Mouse (Mus musculus) hindbrain, embryonic 15.5 days (tissue): ENCODE measurements at regions not wholly inside any gene's neighbourhood (a gene's known extent, or its start where the extent isn't known, plus 50 kb on each side); places are given as distances from the start of the nearest gene placed in this dataset.
"Not testable (repeated sequence)": the region's sequence is repeated elsewhere in the genome, so short reads cannot be mapped to it uniquely, and the experiment has no call there.

Experiments used
- ATAC-seq: fragments of 200-750 bp; cut with Nextera tagmentation; 2 replicates; pipeline ENCODE4 v1.8.0; 2017; ENCODE audit warnings: low read depth, moderate number of reproducible peaks, moderate TSS enrichment; ENCODE audit not compliant: low FRiP score
- H3K27ac ChIP-seq: fragments of 300-500 bp; sonication (generic); replicated peaks from 2 replicates; pipeline ENCODE4 v1.5.1; 2015; ENCODE audit warnings: mild to moderate bottlenecking, inconsistent platforms
- H3K27me3 ChIP-seq: fragments of 300-500 bp; sonication (generic); 2 replicates; pipeline ENCODE4 v1.6.1; 2015; ENCODE audit warnings: control low read depth, inconsistent platforms
- H3K36me3 ChIP-seq: fragments of 300-500 bp; sonication (generic); 2 replicates; pipeline ENCODE4 v1.6.1; 2015; ENCODE audit warnings: control low read depth, inconsistent platforms
- H3K4me1 ChIP-seq: fragments of 300-500 bp; sonication (generic); replicated peaks from 2 replicates; pipeline ENCODE4 v1.6.1; 2015; ENCODE audit warnings: control low read depth, inconsistent platforms
- H3K4me2 ChIP-seq: fragments of 300-500 bp; sonication (generic); 2 replicates; pipeline ENCODE4 v1.6.1; 2015; ENCODE audit warnings: moderate library complexity, mild to moderate bottlenecking, inconsistent platforms
- H3K4me3 ChIP-seq: fragments of 300-500 bp; sonication (generic); 2 replicates; pipeline ENCODE4 v1.5.1; 2015; ENCODE audit warnings: mild to moderate bottlenecking, inconsistent platforms
- H3K9ac ChIP-seq: fragments of 300-500 bp; sonication (generic); 2 replicates; pipeline ENCODE4 v1.6.1; 2015; ENCODE audit warnings: inconsistent platforms
- H3K9me3 ChIP-seq: fragments of 300-500 bp; sonication (generic); 2 replicates; pipeline ENCODE4 v1.6.1; 2016; ENCODE audit warnings: control low read depth, inconsistent platforms
- WGBS: fragments of 180-500 bp; shearing (Covaris S2); methylation state at CpG from one replicate; pipeline ENCODE4 v1.1.7; 2015; 5-methylcytosine and 5-hydroxymethylcytosine counted together

DNA sequence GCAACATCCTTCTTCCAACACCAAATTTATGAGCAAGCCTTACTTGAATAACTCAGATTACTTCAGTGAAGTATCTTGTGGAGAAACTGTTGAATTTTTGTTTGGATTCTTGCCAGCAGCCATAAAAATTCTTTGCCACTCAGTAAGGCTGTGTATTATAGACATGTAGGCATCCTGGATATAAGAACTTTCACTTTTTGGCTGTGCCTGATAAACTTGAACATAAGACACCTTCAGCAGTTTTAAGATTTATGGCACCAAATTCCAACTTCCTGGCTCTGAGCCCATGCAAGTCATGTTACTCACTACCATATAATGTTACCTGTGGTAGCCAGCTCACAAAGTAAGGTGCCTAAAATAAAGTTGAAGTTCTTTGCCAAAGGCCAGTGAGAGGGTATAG lies 159.3 kb downstream of the Wdr11 start:
- Histone ChIP-seq H3K9me3 (no peaks in the 10 kb centered on the region), H3K36me3 (no peaks in the 10 kb centered on the region), H3K27me3 (no peaks in the 10 kb centered on the region), H3K4me3 (no peak overlapping the region), H3K4me1 (no peaks in the 10 kb centered on the region), H3K9ac (no peak overlapping the region), H3K4me2 (no peak overlapping the region), H3K27ac (no peak overlapping the region)
- no peak for ATAC-seq

DNA sequence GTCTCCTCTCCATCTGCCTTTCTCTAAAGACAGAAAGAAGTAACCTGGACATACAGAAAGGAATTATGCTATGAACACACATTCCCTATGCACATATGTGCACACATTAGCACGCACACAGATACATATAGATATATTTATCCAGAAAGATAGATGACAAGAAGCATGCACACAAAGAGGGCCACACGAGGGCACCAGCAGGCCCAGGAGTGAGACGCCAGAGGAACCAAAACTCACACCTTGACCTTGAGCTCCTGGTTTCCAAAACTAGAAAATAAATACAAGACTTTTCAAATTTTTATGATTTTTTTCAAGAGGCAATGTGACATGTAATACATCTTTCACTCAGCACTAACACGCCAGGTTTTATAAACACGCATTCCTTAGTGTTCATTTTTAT lies 163.1 kb downstream of the Wdr11 start:
- no peaks in the 10 kb centered on the region for H3K9me3 ChIP-seq
- 87% methylated on average over 5 of the region's 5 CpGs for WGBS
- H3K27ac ChIP-seq = no peak overlapping the region
- H3K4me2 ChIP-seq = no peak overlapping the region
- H3K4me1 ChIP-seq = no peaks in the 10 kb centered on the region
- ATAC-seq = no peak
- no peak overlapping the region for H3K4me3 ChIP-seq
- no peaks in the 10 kb centered on the region for H3K36me3 ChIP-seq
- H3K27me3 ChIP-seq = no peaks in the 10 kb centered on the region
- H3K9ac ChIP-seq = no peak overlapping the region

DNA sequence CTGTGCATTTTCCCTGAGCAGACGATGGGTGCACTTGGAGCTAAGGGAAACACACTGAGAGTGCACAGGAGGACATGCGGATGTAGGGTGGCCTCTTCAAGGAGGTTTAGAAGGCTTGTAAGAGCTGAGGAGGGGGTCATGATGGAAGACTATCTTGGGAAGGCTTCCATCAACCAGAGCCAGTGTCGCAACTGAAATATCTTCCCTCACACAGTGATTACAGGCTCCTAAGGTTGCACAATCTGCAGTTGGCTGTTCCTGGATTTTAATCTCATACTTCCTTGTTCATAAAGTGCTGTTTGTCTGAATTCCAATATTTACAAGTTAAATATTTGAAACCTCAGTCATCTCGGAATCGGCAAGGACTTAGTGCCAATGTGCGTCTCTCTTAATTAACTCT lies 164.5 kb downstream of the Wdr11 start:
- Histone ChIP-seq H3K36me3 (no peaks in the 10 kb centered on the region), H3K4me2 (no peak overlapping the region), H3K4me3 (no peak overlapping the region), H3K27ac (no peak overlapping the region), H3K4me1 (no peaks in the 10 kb centered on the region), H3K9ac (no peak overlapping the region), H3K27me3 (no peaks in the 10 kb centered on the region; the same call in 1 of the 2 replicates), H3K9me3 (no peaks in the 10 kb centered on the region)
- ATAC-seq = no peak
- 89% methylated on average over 6 of the region's 6 CpGs for WGBS

DNA sequence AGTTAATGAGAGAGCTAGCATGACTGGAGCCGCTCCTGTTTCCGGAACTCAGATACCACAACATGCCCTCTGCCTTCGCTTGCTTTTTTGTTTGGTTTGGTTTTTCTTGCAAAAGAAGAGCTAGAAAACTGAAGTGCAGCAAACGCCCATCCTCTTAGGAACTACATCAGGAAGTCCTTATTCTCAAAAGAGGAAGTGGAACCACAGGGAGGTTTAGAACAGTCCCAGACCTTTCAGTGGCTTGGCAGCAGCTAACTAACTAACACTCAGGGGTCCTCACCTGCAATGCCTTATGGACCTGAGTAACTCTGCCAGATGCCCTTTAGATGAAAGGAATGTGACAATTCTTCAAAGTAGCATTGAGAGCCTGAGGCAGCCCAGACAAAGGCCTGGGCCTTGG lies 168.2 kb downstream of the Wdr11 start:
- no peak overlapping the region for H3K9ac ChIP-seq
- H3K4me1 ChIP-seq = 0 out of 2 replicates have a peak, but pooled peaks cover 6% of the 10 kb centered on the region
- ATAC-seq = no peak
- no peak overlapping the region for H3K4me2 ChIP-seq
- H3K4me3 ChIP-seq = no peak overlapping the region
- H3K9me3 ChIP-seq = no peaks in the 10 kb centered on the region
- WGBS = 91% methylated on average over 4 of the region's 4 CpGs
- no peak overlapping the region for H3K27ac ChIP-seq
- H3K27me3 ChIP-seq = no peaks in the 10 kb centered on the region; the same call in 1 of the 2 replicates
- no peaks in the 10 kb centered on the region for H3K36me3 ChIP-seq

DNA sequence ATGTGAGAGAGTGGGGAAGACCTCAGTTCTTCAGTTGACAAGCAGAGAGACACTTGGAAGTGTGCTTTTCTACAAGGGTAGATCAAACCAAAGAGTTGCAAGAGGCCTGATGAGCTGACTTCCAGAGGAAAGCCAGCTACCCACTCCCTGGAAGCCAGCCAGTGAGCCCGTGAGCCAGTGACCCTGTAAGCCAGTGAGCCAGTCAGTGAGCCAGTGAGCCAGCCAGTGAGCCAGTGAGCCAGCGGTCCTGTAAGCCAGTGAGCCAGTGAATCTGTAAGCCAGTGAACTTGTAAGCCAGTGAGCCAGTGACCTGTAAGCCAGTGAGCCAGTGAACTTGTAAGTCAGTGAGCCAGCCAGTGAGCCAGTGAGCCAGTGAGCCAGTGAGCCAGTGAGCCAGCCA lies 168.7 kb downstream of the Wdr11 start:
- WGBS = 87% methylated on average over 2 of the region's 2 CpGs
- no peak overlapping the region for H3K4me3 ChIP-seq
- H3K27ac ChIP-seq = no peak overlapping the region
- H3K36me3 ChIP-seq = no peaks in the 10 kb centered on the region
- H3K4me2 ChIP-seq = no peak overlapping the region
- H3K4me1 ChIP-seq = 0 out of 2 replicates have a peak, but pooled peaks cover 6% of the 10 kb centered on the region
- no peak for ATAC-seq
- H3K9me3 ChIP-seq = no peaks in the 10 kb centered on the region
- H3K9ac ChIP-seq = no peak overlapping the region
- H3K27me3 ChIP-seq = no peaks in the 10 kb centered on the region; the same call in 1 of the 2 replicates

DNA sequence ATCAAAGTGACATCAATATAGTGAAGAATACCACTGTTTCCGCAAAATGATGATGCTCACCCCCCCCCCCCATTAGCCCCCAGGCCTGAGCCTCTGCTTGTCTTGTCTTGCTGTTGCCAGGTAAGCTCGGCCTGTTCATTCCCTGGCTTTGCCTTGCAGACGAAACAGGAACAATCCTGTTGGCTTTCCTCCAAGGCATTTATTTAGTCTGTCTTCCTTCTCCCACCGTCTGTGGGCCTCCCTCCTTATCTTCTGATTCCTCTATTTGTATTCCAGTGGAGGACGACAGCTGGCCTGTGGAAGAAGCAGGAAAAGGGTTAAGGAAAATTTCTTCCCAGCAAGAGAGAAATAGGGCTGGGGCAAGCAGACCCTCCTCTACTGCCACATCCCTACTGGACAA lies 172.1 kb downstream of the Wdr11 start:
- no peak for ATAC-seq
- H3K9ac ChIP-seq = no peak overlapping the region
- no peaks in the 10 kb centered on the region for H3K9me3 ChIP-seq
- 0 out of 2 replicates have a peak, but pooled peaks cover 6% of the 10 kb centered on the region for H3K4me1 ChIP-seq
- no peaks in the 10 kb centered on the region; the same call in 1 of the 2 replicates for H3K27me3 ChIP-seq
- H3K36me3 ChIP-seq = no peaks in the 10 kb centered on the region
- no peak overlapping the region for H3K27ac ChIP-seq
- no peak overlapping the region for H3K4me2 ChIP-seq
- H3K4me3 ChIP-seq = no peak overlapping the region
- 30% methylated on average over 5 of the region's 5 CpGs for WGBS

DNA sequence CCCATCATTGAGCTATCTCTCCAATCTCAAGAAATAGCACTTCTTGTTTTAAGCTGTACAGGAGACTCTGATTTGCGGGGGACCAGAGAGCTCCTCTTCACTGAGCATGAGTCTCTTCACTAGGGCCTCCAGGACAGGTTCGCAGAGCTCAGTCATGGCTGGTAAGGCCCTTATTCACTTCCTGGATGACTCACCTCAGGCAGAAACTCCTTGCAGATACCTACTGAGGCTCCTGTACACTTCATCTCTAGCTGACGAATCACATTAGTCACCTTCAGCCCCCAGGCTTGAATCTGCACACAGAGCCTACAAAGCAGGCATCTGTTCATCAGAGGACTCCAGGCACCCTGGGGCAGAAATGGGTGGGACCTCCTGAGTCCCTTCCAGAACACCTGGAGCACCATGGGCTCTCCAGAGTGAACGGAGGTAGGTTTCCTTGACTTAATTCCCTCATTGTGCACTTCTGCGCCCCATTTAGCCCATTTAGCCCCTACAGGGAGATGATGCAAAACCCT lies 172.8 kb downstream of the Wdr11 start:
- H3K36me3 ChIP-seq = no peaks in the 10 kb centered on the region
- H3K27me3 ChIP-seq = no peaks in the 10 kb centered on the region; the same call in 1 of the 2 replicates
- ATAC-seq = no peak
- H3K9me3 ChIP-seq = no peaks in the 10 kb centered on the region
- no peak overlapping the region for H3K4me2 ChIP-seq
- 89% methylated on average over 5 of the region's 5 CpGs for WGBS
- H3K27ac ChIP-seq = no peak overlapping the region
- 0 out of 2 replicates have a peak, but pooled peaks cover 6% of the 10 kb centered on the region for H3K4me1 ChIP-seq
- no peak overlapping the region for H3K9ac ChIP-seq
- no peak overlapping the region for H3K4me3 ChIP-seq

DNA sequence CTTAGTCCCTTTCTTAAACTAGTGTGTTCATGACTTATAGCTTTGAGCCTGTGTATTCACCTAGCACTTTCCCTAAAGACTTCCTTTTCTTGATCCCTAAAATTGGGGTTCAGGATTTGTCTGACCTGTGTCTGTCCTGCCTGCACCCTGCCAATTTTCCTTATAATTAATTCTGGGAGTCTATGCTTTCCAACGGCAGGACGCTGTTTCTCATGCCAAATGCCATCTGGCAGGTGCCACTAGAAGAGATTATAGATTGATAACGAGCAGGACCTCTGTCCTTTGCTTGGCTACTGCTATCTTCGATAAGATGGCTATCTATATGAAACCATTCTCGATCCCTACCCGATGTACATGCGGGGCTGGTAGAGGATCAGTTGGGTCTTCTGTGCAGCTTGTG lies 174.0 kb downstream of the Wdr11 start:
- no peak overlapping the region for H3K4me2 ChIP-seq
- no peak overlapping the region for H3K4me3 ChIP-seq
- H3K27ac ChIP-seq = no peak overlapping the region
- H3K36me3 ChIP-seq = no peaks in the 10 kb centered on the region
- no peaks in the 10 kb centered on the region for H3K9me3 ChIP-seq
- H3K4me1 ChIP-seq = 0 out of 2 replicates have a peak, but pooled peaks cover 6% of the 10 kb centered on the region
- H3K9ac ChIP-seq = no peak overlapping the region
- no peak for ATAC-seq
- WGBS = 79% methylated on average over 7 of the region's 7 CpGs
- H3K27me3 ChIP-seq = no peaks in the 10 kb centered on the region; the same call in 1 of the 2 replicates

DNA sequence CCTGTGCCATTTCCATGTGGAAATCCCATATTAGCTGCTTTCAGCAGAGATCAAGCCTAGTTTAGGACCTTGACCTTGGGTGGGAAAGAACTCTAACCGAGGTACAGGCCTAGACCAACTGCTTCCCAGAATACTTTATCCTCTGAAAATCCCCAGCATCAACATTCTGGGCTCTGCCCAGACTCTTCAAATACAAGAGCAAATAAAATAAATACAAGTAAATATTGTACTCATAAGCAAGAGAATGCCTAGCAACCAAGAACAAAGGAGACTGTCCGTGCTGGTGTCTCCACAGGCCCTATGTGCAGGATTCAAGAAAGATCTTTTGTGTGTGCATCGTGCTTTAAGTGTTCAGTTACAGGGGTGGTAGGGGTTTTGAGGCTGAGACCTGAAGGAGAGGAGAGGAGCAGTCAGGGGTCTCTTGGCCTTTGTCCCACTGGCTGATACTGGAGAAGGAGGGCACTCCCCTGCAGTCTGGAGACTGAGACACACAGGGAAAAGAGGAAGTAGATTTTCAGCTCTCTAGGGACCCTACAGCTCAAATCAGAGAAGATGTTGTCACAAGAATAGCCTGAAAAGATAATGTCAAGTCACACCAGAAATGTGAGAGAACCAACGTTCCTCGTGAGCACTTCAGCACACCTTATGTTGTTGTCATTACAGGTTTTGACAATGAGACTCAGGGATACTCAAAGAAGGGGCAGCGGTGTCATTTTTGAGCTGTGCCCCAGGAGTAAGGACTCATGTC lies 174.6 kb downstream of the Wdr11 start:
- Histone ChIP-seq H3K36me3 (no peaks in the 10 kb centered on the region), H3K27ac (no peak overlapping the region), H3K4me1 (0 out of 2 replicates have a peak, but pooled peaks cover 6% of the 10 kb centered on the region), H3K9me3 (no peaks in the 10 kb centered on the region), H3K4me2 (no peak overlapping the region), H3K27me3 (peaks cover 3% of the 10 kb centered on the region), H3K4me3 (no peak overlapping the region), H3K9ac (no peak overlapping the region)
- no peak for ATAC-seq
- 68% methylated on average over 6 of the region's 6 CpGs for WGBS

DNA sequence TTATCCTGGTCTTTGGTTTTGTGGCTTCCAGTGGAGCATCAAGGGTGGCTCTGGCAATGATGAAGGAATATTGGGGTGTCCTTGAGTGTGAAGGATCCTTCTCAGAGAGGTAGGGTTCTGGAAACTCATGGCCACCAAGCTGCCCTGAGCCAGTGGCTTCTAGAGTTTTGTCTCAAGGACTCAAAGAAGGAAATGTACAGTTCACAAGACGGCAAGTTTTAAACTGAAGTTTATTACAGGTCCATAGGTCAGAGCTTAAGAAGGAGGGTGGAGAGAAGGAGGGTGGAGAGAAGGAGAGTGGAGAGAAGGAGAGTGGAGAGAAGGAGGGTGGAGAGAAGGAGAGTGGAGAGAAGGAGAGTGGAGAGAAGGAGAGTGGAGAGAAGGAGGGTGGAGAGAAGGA lies 178.0 kb downstream of the Wdr11 start:
- not testable (repeated sequence) for H3K9me3 ChIP-seq, H3K27ac ChIP-seq, H3K9ac ChIP-seq, H3K4me3 ChIP-seq, H3K4me2 ChIP-seq, ATAC-seq, H3K36me3 ChIP-seq
- Histone ChIP-seq H3K27me3 (peaks cover 12% of the 10 kb centered on the region; the same call in 1 of the 2 replicates), H3K4me1 (peaks cover 15% of the 10 kb centered on the region)
- 94% methylated on average over 1 of the region's 1 CpGs for whole genome bisulfite sequencing

DNA sequence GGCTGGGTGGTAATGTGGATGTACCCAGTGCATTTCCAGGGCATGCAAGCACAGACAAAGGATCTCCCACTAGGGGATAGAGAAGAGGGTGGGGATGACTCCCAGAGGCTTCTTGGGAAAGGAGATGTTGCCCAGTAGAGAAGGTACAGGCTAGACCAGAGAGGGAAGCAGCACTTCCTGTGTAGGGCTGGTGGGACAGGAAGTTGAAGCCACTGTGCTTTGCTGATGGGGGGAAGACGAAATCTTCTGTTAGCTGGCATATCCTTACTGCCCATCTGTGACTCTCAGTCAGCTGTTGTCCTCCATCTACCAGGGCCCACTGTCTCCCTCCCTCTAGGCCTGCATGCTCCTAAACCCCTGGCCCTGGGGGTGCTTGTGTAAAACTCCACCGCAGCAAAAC lies 180.2 kb downstream of the Wdr11 start:
- 78% methylated on average over 2 of the region's 2 CpGs for WGBS
- H3K27me3 ChIP-seq = peaks cover 19% of the 10 kb centered on the region
- no peak for ATAC-seq
- no peaks in the 10 kb centered on the region for H3K36me3 ChIP-seq
- H3K4me1 ChIP-seq = peaks cover 24% of the 10 kb centered on the region
- H3K9me3 ChIP-seq = no peaks in the 10 kb centered on the region
- no peak overlapping the region for H3K4me2 ChIP-seq
- 0 out of 2 replicates have a peak overlapping the region, but pooled peaks have one; percentile 15 for H3K27ac ChIP-seq
- H3K9ac ChIP-seq = no peak overlapping the region
- no peak overlapping the region for H3K4me3 ChIP-seq

DNA sequence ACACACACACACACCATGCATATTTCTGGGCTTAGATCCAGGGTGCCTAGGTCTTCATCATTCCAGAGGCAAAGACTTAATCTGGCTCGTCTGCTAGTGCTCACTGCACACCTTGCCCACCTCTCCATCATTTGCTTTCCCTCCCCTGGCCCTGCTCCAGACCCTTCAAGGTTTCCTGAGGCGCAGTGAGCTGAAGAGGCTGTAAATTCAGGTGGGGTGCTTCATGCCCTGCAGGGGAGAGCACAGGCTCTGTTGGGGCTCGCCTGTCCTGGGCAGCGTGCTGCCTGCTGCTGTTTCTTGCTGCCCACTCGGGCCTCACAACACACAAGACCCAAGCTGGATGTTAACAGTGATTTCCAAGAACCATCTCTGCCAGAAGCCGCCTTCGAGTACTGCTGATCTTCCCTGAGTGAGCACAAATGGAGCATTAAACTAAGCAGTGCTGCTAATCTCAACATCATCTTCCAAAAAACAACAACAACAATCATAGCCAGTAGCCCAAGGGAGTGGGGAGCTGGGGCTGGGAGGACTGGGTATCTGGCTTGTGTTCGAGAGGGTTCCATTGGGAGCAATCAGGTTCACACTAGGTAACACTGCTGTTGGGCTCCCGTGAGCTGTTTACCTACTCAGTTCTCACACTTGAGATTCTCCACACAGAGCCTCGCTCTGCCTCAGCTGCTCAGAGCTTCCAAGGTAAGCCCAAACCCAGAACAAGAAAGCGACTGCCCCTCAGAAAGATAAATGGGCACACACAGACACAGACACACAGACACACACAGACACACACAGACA lies 181.1 kb downstream of the Wdr11 start:
- H3K27me3 ChIP-seq = peaks cover 23% of the 10 kb centered on the region
- no peak overlapping the region for H3K4me2 ChIP-seq
- no peaks in the 10 kb centered on the region for H3K9me3 ChIP-seq
- H3K27ac ChIP-seq = no peak overlapping the region; the same call in 1 of the 2 replicates
- no peak; the same call in 1 of the 2 replicates for ATAC-seq
- H3K4me1 ChIP-seq = peaks cover 30% of the 10 kb centered on the region
- WGBS = 70% methylated on average over 11 of the region's 11 CpGs
- H3K36me3 ChIP-seq = no peaks in the 10 kb centered on the region
- H3K9ac ChIP-seq = no peak overlapping the region
- no peak overlapping the region for H3K4me3 ChIP-seq
